Mouse (Mus musculus) left cerebral cortex, postnatal 36 days (tissue): ENCODE results near the gene Gm3676. TPM values are rescaled to one million over a fixed set of nuclear protein-coding genes. Genes with fewer than 3 reads are reported as not detected.
"Not testable (repeated sequence)": the region's sequence is repeated elsewhere in the genome, so short reads cannot be mapped to it uniquely, and the experiment has no call there.

ENCODE experiments used
- DNase-seq, 2 experiments: peaks; one replicate each; pipeline ENCODE4 v3.0.0; 2021 to 2022; ENCODE audit warnings: low spot score in 2 of 2, mixed read lengths in 1 of 2
- intact Hi-C: fragments of 180-260 bp; cut with DNase I; formaldehyde crosslinking; loops from one replicate; pipeline ENCODE4 v1.15.1; 2025
- total RNA-seq, 2 experiments: library from RNA; stranded (reverse); gene quantifications; 2 replicates each; pipeline ENCODE4 v1.2.3; 2021

Gene Gm3676
- not detected for total RNA-seq

- DNase-seq, intact Hi-C loops: not testable (repeated sequence)
These were observed at the start of gene Gm3676 for GRCm38 (mm10) chr14:41646387-41646786. Gene Gm3676, minus strand, starts transcription at chr14:41646487.

- intact Hi-C loops = not testable (repeated sequence)
- peak; percentile 8 for DNase-seq
These were observed 1.9 kb upstream of the Gm3676 start for GRCm38 (mm10) chr14:41648176-41648575.

DNA sequence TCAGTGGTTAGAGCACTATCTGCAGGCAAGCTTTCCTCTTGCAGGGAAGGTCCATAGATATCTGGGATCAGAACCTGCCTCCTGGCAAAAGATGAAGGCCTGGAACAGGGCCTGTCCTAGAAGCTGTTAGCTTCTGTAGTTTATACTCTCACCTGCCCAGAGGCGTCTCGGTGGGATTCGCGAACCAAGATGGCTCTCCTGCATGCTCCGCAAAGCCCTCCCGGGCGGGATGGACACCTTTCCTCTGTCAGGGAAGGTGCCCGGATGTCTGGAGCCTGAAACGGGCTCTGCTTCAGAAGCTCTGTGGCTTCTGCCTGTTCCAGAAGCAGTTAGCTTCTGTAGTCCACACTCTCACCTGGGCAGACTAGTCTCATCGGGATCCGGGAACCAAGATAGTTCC lies 16.1 kb downstream of the Gm3676 start:
- DNase-seq, intact Hi-C loops: not testable (repeated sequence)

DNA sequence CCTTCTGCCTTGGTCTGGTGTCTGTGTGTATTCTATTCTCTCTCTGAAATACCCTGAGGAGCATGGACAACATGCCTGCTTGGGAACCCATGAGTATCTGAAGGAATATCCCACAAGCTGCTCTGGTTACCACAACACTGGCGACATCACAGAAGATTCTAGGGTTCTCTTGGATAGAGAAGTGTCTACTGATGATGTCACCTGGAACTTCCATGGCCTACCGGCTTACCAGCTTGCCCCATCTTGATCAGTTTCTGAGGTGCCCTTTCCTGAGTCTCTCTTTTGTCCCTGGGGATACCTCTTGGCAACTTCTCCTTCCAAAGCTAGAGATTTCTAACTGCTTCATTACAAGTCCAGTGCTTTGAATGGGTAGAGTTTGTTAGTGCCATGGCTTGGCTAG lies 21.8 kb downstream of the Gm3676 start, which contains the start of gene Gm3072:
Gene Gm3072, minus strand, starts transcription at position 101 of the 400 bp plus-strand sequence.
- intact Hi-C loops, DNase-seq: not testable (repeated sequence)

GRCm38 (mm10) chr14:41622535-41622934 lies 23.8 kb downstream of the Gm3676 start:
- intact Hi-C loops, DNase-seq: not testable (repeated sequence)

DNA sequence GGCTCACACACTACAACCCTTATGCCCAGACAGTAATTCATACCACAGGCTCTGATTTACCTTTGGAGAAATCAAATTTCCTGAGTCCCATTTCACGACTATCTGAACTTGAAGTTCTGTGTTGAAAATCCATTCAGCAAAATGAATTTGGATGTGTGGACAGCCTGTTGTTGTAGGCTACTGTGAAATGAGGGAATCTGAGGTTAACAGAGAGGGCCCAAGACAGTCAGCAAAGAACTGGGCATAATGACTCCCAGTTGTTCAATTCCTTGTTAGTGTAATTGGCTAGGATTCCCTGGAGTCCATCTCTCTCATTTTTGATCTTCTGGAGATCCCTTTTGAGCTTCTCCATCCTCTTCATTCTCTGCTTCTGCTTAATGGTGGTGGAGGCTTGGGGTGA lies 35.6 kb downstream of the Gm3676 start:
- intact Hi-C loops, DNase-seq: not testable (repeated sequence)

GRCm38 (mm10) chr14:41600935-41601334 lies 45.4 kb downstream of the Gm3676 start:
- DNase-seq, intact Hi-C loops: not testable (repeated sequence)

Other genes starting within 250 kb of the Gm3676 start
- not detected for gene Gm6482, start 238.2 kb downstream of the Gm3676 start, total RNA-seq
- not detected for gene Gm7954, start 193.0 kb downstream of the Gm3676 start, total RNA-seq
- gene Gm3486, start 157.0 kb downstream of the Gm3676 start, total RNA-seq = not detected
- not detected for gene Gm7970, start 90.9 kb downstream of the Gm3676 start, total RNA-seq
- not detected for gene 1700049E17Rik2, start 73.3 kb downstream of the Gm3676 start, total RNA-seq
- gene Gm3072, start 21.9 kb downstream of the Gm3676 start, total RNA-seq = not detected
- not detected for gene Gm8068, start 55.4 kb upstream of the Gm3676 start, total RNA-seq
- not detected for gene Gm7929, start 104.1 kb upstream of the Gm3676 start, total RNA-seq
- gene Gm47189, start 126.0 kb upstream of the Gm3676 start, total RNA-seq = not detected